Mouse (Mus musculus): ENCODE measurements at regions not wholly inside any gene's neighbourhood (a gene's known extent, or its start where the extent isn't known, plus 50 kb on each side); places are given as distances from the start of the nearest gene placed in this dataset.

GRCm38 (mm10) chr10:51056950-51057349, 162.4 kb downstream of the Sim1 start:
- DNase-seq (ENCODE audit: extremely low spot score, low read depth, low spot score) = no peak

- DNase-seq (ENCODE audit: extremely low spot score, low read depth, low spot score) = no peak
Measured at GRCm38 (mm10) chr10:51058333-51058732, 163.8 kb downstream of the Sim1 start.

- no peak for DNase-seq (ENCODE audit: extremely low spot score, low read depth, low spot score)
Measured at GRCm38 (mm10) chr10:51101590-51101989, 207.0 kb downstream of the Sim1 start.

- DNase-seq (ENCODE audit: extremely low spot score, low read depth, low spot score) = no peak
Measured at GRCm38 (mm10) chr10:51151833-51152232, 257.3 kb downstream of the Sim1 start.

DNA sequence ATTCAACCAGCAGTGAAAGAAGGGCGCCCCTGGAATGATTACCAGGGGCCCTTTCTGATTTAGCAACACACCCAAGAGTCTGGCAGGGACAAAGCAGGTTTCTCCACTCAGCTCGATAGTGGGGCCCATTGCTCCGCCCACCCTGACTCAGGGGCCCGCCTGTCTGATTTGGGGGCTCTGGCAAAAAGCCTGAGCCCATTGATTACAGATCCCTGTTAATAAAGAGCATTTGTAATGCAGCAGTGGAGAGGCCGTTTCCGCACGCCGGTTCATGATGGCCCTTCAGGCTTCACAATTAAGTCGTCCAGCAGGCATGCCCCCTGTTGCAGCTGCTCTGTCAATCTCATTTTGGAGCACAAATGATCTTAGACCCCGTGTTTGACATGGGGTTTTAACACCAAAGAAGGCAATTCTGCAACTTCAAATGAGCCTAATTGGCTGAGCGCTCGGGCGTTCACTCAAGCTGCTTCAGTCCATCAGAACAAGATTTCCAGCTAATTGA, 259.0 kb downstream of the Sim1 start:
- peak; percentile 46 for DNase-seq (ENCODE audit: extremely low spot score, low read depth, low spot score)

DNA sequence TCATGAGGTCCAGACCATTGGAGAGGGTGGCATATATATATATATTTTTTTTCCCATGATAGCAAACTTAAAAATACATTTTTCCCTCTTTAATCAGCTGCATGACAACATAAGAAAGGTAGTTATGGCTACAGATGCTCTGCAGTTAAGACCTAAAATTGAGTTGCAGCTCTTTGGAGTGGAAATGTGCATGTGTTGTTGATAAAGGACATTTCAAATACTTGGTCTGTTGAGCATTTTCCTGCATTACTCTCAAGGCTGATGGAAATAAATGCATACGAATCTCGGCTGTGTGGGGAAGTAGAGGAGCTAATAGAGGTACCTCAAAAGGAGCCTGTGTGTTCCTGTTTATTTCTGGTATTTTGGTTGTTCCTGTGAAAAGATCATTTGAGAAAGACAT, 259.5 kb downstream of the Sim1 start:
- no peak for DNase-seq (ENCODE audit: extremely low spot score, low read depth, low spot score)

- DNase-seq (ENCODE audit: extremely low spot score, low read depth, low spot score) = no peak
Measured at GRCm38 (mm10) chr10:51154743-51155142, 260.2 kb downstream of the Sim1 start.

DNA sequence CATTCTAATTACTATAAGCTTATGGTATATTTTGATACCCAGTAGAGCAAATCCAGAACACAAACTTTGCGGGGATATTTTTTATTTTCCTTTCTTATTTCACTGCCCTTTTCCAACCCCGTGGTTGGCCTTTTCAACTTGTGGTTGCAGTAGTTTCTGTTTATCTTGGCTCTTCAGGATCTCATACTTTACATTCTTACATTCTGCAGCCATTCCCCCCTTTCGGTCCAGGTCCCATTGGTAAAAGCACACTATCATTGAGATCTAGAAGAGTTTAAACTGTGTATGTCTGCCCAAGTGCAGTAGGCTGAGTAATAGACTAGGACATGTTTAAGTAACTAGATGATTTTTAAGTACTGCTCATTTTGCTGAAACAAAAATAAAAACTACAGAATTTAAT, 279.1 kb downstream of the Sim1 start:
- no peak for DNase-seq (ENCODE audit: extremely low spot score, low read depth, low spot score)

DNA sequence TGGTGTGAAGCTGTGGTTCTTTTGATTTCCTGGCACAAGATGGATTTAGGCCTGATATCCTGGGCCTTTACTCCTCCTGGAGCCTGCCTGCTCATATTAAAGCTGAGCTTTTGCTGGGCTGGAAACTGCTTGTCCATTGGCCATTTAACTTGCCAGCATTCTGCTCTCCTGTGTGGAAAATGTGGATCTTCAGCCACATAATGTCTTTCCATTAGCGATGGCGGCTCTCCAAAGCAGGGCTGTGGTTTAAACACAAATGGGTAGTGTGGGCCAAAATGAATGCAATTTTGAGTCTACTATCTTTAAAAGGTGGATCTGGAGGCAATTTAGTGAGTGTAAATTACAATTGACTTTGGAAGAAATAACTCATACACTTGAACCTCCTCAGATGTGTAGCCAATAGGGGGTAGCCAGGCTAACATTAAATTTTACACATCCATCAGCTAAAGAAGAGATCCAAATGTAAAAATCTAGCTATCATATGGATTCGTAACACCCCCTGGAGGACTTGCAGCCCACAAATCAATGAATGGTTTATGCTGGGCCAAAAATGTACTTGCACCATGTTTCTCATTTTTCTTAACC, 281.5 kb downstream of the Sim1 start:
- no peak for DNase-seq (ENCODE audit: extremely low spot score, low read depth, low spot score)

GRCm38 (mm10) chr10:51176692-51177091, 282.1 kb downstream of the Sim1 start:
- DNase-seq (ENCODE audit: extremely low spot score, low read depth, low spot score) = no peak

- no peak for DNase-seq (ENCODE audit: extremely low spot score, low read depth, low spot score)
Measured at GRCm38 (mm10) chr10:51181752-51182151, 287.2 kb downstream of the Sim1 start.

GRCm38 (mm10) chr10:51191407-51192059, 288.9 kb upstream of the Gm49339 start:
- DNase-seq (ENCODE audit: extremely low spot score, low read depth, low spot score) = no peak

- no peak for DNase-seq (ENCODE audit: extremely low spot score, low read depth, low spot score)
Measured at GRCm38 (mm10) chr10:51219481-51219880, 260.9 kb upstream of the Gm49339 start.

DNA sequence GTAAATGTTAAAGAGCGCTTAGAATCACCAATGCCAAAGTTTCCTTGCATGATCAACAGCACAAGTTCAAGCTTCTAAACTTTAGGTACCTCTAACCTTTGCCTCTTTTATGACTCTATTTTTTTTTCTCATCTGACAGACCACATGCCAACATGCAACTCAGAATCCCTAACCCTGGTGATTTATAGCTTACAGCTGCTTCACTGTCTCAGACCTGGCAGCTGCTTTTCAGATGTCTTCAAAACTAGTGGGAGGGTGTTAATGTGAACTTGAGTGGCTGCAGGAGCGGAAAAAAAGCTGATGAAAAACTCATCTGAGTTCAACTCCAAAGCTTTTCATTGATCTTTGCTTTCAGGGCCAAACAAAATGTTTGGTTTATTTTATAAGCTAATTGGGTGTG, 246.8 kb upstream of the Gm49339 start:
- DNase-seq (ENCODE audit: extremely low spot score, low read depth, low spot score) = no peak

DNA sequence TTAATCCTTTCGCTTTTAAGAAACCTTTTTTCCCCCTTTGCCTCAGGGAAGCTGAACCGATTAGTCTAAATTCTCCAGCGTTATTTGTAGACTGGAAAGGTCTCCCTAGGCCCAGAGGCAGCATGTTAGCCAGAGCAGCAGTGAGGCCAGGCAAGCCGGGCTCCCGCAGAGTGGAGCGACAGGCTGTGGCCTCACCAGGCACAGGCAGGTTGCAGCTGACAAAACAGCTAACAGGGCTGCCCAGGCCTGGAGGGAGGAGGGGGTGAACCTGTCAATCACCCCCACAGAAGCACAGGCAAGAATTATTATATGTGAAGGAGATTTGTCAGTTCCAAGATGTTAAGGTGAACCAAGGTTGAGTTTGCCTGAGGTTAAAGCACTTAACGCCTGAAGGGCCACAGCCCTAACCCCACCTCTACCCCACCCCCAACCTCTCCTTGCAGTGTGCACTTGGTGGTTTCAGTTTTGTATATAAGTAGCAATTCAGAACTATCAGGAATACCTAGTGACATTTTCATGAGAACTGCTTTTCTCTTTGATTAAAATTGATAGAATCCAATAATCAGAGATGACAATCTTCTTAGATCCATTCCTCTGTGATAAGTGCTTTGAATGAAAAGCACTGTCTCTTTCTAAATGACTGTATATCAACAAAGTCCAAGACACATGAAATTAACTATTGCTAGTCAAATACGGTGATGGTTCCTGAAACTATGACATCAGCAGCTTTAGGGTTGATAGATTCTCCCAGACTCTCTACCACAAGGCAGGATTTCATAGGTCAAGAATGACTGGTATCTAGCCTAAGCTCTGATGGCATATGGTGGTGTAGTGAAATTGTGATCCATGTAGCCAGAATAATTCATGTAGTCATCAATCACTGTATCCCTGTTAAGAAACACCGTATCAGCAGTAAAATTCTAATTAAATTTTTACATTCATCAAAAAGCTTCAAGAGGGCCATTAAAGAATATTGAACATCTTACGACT, 244.5 kb upstream of the Gm49339 start:
- no peak for DNase-seq (ENCODE audit: extremely low spot score, low read depth, low spot score)

- no peak for DNase-seq (ENCODE audit: extremely low spot score, low read depth, low spot score)
Measured at GRCm38 (mm10) chr10:51238103-51238502, 242.3 kb upstream of the Gm49339 start.

DNA sequence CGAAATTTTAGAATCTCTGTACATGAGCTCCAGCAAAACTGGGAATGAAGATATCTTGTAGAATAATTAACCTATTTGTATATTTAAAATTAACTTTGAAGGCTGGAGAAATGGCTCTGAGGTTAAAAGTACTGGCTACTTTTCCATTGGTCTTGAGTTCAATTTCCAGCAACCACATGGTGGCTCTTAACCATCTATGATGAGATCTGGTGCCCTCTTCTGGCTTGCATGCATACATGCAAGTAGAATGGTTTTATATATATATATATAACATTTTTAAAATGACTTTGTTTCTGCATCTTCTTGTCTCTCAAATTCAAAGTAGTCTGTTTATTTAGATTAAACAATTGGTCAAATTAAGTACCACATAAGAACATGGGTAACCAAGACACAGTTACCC, 227.0 kb upstream of the Gm49339 start:
- DNase-seq (ENCODE audit: extremely low spot score, low read depth, low spot score) = no peak

DNA sequence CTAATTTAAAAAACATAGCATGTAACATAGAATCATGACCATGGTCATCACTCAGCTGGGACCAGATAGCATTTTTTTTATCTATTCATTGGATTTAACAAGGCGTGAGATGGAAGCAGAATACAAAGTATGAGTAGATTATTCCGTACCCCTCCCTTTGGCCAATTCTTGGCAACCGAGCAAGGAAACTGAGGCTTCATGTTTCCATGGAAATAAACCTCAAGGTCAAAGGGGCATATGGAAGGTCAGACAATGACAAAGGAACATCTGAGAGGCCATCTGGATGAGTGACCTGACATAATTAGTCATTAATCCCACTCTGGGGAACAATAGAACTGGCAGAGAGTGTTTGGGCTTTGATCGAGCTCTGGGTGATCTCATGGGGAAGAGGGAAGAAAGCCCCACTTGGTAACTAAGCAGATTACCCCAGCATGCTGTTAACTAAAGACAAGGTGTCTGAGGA, 222.8 kb upstream of the Gm49339 start:
- no peak for DNase-seq (ENCODE audit: extremely low spot score, low read depth, low spot score)

GRCm38 (mm10) chr10:51271364-51271763, 209.0 kb upstream of the Gm49339 start:
- no peak for DNase-seq (ENCODE audit: extremely low spot score, low read depth, low spot score)

GRCm38 (mm10) chr10:51278195-51278594, 202.2 kb upstream of the Gm49339 start:
- no peak for DNase-seq (ENCODE audit: extremely low spot score, low read depth, low spot score)

DNA sequence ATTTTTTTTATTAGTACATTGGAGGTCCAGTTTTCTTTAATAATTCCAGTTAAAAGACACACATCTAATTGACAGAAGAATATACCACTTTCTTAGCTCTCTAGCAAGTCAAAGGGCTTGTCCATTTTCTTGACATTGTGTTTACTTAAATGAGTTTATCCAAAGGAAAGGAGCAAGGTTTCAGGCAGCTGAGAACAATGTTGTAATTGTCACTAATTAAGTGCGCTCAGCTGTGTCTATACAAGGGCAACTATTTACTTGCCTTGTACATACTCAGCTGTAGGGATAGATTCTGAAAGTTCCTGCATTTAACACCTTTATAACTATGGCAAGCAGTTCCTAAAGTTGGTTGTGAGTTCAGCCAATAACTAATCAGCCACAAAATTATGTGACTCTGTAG, 198.0 kb upstream of the Gm49339 start:
- DNase-seq (ENCODE audit: extremely low spot score, low read depth, low spot score) = no peak

GRCm38 (mm10) chr10:51284538-51284937, 195.9 kb upstream of the Gm49339 start:
- DNase-seq (ENCODE audit: extremely low spot score, low read depth, low spot score) = no peak

Measured in hindlimb bud, embryonic 11.5 days (tissue).